Mouse (Mus musculus): ENCODE results near the gene Git1. TPM values are rescaled to one million over a fixed set of nuclear protein-coding genes. Genes with fewer than 3 reads are reported as not detected.
A peak's percentile ranks its signal among the peaks of the same experiment; 100 is the strongest.

Git1 gene
- total RNA-seq, 1 experiment from 2014 or later: 24.1 TPM

DNA sequence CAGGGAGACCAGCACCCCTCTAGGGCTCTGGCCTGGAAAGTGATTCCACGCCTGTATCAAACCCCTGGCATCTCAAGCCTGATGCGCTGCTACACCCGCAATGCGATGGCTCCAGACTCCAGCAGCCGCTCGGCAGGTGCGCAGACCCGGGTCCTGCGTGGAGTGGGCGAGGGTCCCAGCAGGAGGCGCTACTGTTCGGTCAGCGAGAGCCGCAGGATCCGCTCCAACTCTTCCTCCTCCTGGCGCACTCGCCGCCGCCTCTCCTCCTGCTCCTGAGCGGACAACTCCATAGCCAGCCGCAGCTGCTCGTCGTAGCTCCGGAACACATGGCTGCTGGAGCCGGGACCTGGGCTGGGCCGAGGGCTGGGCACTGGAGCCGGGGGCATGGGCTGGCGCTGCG lies 22.0 kb upstream of the Git1 start:
- no peak for ATAC-seq (replicated peaks in 1 of 2; ENCODE audit: insufficient read depth in 1 of 2, low FRiP score in 2 of 2, low TSS enrichment in 1 of 2, low read depth in 1 of 2, poor library complexity in 2 of 2, severe bottlenecking in 2 of 2)

DNA sequence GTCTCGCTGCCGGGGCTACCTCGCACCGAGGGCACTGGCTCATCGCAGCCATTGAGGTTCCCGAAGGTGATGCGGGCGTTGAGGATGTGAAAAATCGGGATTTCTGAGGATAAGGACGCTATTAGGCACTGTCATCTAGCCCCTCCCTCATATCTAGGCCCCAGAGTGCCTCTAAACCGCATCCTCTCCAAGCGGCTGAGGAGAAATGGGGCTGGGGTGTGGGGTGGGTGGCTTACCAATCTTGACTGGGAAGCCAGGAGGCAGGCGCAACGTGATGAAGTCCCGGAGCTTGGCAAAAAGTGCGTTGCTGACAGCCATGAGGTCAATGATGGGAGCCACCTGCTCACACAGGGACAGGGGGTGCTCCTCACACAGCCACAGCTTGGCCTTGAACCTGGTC lies 20.6 kb upstream of the Git1 start:
- no peak for ATAC-seq (replicated peaks in 1 of 2; ENCODE audit: insufficient read depth in 1 of 2, low FRiP score in 2 of 2, low TSS enrichment in 1 of 2, low read depth in 1 of 2, poor library complexity in 2 of 2, severe bottlenecking in 2 of 2)

DNA sequence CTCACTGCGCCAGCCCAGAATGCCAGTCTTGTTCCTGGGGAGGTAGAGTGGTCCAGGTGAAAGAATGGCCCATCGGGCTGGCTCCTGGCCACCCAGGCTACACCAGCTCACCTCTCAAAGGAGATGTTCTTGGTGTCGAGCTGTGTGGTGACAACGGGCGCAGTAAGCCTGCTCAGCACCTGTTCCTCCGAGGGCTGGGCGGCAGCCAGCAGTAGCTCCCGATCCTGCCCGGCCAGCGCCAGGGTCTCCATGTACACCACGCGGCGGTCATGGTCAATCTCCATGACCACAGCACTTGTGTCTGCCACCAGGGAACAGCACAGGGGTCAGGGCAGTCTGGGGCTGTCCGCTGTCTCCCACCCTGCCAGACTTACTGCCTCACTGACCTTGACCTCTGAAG lies 17.1 kb upstream of the Git1 start:
- no peak for ATAC-seq (replicated peaks in 1 of 2; ENCODE audit: insufficient read depth in 1 of 2, low FRiP score in 2 of 2, low TSS enrichment in 1 of 2, low read depth in 1 of 2, poor library complexity in 2 of 2, severe bottlenecking in 2 of 2)

- no peak for ATAC-seq (replicated peaks in 1 of 2; ENCODE audit: insufficient read depth in 1 of 2, low FRiP score in 2 of 2, low TSS enrichment in 1 of 2, low read depth in 1 of 2, poor library complexity in 2 of 2, severe bottlenecking in 2 of 2)
Measured at GRCm38 (mm10) chr11:77476895-77477294, 16.5 kb upstream of the Git1 start.

DNA sequence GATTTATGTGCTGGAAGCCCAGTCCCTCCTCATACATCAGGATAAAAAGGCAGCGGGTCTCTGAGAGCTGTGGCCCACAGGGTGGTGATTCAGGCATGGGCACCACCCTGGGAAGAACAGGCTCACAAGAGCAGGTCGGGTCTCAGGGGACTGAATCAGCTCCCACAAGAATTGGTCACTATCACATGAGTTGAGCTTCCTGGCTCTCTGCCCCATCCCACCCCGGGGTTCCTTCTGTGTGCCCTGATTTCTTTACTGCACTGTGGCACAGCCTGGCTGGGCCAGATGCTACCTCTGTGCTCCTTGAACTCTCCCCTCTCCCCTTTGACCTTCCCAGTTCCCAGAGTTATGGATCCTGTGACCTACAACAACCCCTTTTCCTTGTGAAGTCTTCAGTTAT lies 10.3 kb upstream of the Git1 start:
- ATAC-seq (replicated peaks in 1 of 2; ENCODE audit: insufficient read depth in 1 of 2, low FRiP score in 2 of 2, low TSS enrichment in 1 of 2, low read depth in 1 of 2, poor library complexity in 2 of 2, severe bottlenecking in 2 of 2): no peak

DNA sequence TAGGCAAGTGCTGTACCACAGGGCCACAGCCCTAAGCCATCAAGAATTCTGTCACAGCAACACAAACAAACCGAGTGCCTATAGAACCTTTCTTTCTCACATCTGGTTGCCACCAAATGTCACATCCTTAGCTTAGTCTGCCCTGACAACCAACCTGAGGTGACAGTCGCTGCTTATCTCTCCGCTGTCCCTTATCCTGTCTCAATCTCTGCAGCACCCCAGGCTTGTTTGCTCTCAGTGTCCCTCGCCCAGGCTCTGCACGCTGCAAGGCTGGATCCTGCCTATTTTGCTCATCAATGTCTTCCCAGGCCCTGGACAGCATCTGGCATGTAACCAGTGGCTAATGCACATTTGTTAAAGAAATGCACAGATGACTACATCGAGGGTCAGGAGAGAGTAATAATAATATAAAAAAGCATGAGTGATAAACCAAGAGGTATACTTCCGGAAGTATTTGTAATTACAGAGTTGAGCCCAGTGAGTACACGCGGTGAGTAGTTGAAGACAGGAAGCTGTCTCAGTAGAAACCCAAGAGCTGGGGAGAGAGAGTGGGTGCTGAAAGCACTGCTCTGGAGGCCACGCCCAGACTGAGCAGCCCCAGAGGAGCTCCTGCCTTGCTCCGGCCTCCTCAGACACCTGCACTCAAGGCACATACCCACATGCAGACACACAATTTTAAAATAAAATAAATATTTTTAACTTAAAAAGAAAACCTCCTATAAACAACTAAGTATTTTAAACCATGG lies 9.7 kb upstream of the Git1 start:
- 0 out of 4 replicates have a peak, but pooled peaks of 1 of the 2 experiments have one; percentile 34 for ATAC-seq (replicated peaks in 1 of 2; ENCODE audit: insufficient read depth in 1 of 2, low FRiP score in 2 of 2, low TSS enrichment in 1 of 2, low read depth in 1 of 2, poor library complexity in 2 of 2, severe bottlenecking in 2 of 2)

GRCm38 (mm10) chr11:77485229-77485628 lies 8.1 kb upstream of the Git1 start:
- no peak for ATAC-seq (replicated peaks in 1 of 2; ENCODE audit: insufficient read depth in 1 of 2, low FRiP score in 2 of 2, low TSS enrichment in 1 of 2, low read depth in 1 of 2, poor library complexity in 2 of 2, severe bottlenecking in 2 of 2)

- ATAC-seq (replicated peaks in 1 of 2; ENCODE audit: insufficient read depth in 1 of 2, low FRiP score in 2 of 2, low TSS enrichment in 1 of 2, low read depth in 1 of 2, poor library complexity in 2 of 2, severe bottlenecking in 2 of 2): no peak
Measured at GRCm38 (mm10) chr11:77486798-77487197, 6.6 kb upstream of the Git1 start.

DNA sequence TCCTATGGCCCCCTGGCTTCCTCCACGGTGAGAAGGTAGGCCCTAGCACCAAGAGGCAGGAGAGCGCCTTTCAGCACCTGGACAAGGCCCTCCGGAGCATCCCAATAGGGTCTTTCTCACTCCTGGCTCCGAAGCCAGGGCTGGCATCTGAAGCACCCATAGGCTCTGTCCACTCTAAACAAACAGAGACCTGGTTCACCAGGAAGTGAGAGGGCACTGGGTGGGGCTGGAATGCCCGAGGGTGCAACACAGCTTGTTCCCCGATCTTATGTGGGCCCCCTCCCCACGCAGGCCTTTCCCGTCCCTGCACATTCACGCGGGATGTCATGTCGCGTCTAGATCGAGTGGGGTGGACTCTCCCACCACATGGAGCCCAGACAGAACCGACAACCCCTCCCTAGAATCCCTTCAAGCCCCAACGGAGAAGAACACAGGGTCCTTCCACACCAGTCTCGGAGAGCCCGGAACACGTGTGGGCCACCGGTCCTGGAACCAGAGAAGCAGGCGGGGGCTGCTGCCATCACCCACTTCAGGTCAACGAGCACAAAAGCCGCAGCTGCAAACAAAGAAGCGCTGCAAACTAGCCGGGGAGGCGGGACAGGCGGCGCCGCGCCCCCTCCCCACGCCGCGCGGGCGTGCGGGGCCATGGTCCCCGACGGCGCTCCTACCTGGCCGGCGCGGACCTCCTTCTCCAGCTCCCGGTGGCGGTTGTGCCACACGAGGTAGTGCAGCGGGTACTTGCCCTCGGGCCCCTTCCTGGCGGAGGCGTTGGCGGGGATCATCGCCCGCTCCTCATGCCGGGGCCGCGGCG lies 4.4 kb upstream of the Git1 start:
- ATAC-seq (replicated peaks in 1 of 2; ENCODE audit: insufficient read depth in 1 of 2, low FRiP score in 2 of 2, low TSS enrichment in 1 of 2, low read depth in 1 of 2, poor library complexity in 2 of 2, severe bottlenecking in 2 of 2): no peak

DNA sequence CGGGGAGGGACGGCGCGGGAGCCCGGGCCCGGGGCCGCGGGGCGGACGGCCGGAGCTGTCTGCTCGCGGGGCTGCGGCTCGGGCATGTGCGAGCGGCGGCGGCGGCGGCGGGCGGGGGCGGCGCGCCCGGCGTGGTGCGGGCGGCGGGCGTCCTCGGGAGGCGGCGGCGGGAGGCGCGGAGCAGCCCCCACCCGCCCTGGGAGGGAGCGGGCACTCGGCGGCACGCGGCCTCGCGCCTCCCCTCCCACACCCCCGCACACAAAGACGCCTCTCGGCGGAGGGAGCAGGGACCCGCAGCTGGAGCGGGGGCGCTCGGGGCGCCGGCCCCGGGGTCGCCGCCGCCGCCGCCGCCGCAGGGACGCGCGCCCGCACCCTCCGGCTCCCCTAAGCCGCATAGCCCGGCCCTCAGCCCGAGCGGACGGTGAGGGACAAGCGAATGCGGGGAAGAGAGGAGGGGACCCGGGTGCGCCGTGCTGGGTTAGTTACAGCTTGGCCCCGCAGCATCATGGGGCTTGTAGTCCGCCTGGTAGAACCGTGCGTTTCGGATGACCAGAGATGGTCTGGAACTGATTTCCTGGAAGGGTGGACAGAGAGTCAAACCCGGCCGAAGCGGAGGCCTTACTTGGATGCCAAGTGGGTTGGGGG lies 3.6 kb upstream of the Git1 start, which contains the start of gene Ankrd13b:
TSS of gene Ankrd13b (minus strand) at position 88 of the 645 bp plus-strand sequence.
- ATAC-seq (replicated peaks in 1 of 2; ENCODE audit: insufficient read depth in 1 of 2, low FRiP score in 2 of 2, low TSS enrichment in 1 of 2, low read depth in 1 of 2, poor library complexity in 2 of 2, severe bottlenecking in 2 of 2): no peak

GRCm38 (mm10) chr11:77490451-77490850 lies 2.9 kb upstream of the Git1 start:
- no peak for ATAC-seq (replicated peaks in 1 of 2; ENCODE audit: insufficient read depth in 1 of 2, low FRiP score in 2 of 2, low TSS enrichment in 1 of 2, low read depth in 1 of 2, poor library complexity in 2 of 2, severe bottlenecking in 2 of 2)

DNA sequence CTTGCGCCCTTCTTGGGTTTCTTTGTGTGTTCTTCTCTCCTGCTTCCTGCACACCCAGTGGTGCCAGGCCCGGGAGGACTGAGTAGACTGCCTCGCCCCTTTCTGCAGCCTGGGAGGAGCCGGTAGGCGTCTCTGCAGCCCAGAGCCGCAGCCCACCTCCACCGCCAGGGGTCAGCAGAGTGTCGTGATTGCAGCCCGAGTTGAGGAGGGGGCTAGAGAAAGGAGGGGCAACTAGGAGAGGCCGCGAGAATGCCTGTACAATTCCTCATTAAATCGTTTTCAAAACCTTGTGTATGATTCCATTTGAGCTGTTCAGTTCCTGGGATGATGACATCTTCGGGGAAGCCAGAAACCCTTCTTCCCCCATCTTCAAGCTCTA lies 2.2 kb upstream of the Git1 start:
- ATAC-seq (replicated peaks in 1 of 2; ENCODE audit: insufficient read depth in 1 of 2, low FRiP score in 2 of 2, low TSS enrichment in 1 of 2, low read depth in 1 of 2, poor library complexity in 2 of 2, severe bottlenecking in 2 of 2): peak; percentile 68 to 70

DNA sequence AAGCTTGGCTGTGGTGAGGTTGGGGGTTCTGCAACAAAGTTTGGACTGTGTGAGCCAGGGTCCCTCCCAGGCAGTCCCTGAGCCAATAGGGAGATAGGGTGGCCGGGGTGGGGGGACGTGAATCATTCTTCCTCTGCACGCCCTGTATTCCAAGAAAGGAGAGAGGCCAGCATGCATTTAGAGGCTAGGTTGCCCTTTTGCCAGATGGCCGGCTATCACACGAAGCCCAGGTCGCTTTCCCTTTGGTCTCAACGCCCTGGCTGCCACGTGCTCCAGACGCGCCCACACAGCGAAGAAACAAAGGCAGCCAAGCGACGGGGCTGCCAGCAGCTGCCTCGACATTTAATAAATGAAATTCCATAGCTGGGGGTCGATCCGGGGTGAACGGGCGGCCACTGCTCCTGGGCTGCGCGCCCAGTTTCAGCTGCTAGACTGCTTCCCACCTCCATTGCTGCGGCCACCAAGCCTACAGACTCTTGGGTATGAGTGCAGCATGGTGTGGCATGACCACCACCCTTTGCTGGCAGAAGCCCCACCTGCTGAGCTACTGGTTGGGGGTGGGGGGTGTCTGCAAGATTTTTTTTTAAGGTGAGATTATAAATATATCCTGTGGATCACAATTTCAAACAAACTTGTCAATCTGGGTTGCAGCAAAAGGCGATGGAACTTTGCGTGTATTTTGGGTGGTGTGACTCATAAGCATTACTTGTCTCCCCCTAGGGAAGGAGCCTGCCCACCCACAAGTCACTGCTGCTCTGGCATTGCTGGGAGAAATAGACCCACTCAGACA lies 1.7 kb upstream of the Git1 start:
- ATAC-seq (replicated peaks in 1 of 2; ENCODE audit: insufficient read depth in 1 of 2, low FRiP score in 2 of 2, low TSS enrichment in 1 of 2, low read depth in 1 of 2, poor library complexity in 2 of 2, severe bottlenecking in 2 of 2): peak; percentile 10 to 18; a peak in 3 of 4 replicates

- ATAC-seq (replicated peaks in 1 of 2; ENCODE audit: insufficient read depth in 1 of 2, low FRiP score in 2 of 2, low TSS enrichment in 1 of 2, low read depth in 1 of 2, poor library complexity in 2 of 2, severe bottlenecking in 2 of 2): no peak
Measured at GRCm38 (mm10) chr11:77492311-77492871, 971 bp upstream of the Git1 start.

DNA sequence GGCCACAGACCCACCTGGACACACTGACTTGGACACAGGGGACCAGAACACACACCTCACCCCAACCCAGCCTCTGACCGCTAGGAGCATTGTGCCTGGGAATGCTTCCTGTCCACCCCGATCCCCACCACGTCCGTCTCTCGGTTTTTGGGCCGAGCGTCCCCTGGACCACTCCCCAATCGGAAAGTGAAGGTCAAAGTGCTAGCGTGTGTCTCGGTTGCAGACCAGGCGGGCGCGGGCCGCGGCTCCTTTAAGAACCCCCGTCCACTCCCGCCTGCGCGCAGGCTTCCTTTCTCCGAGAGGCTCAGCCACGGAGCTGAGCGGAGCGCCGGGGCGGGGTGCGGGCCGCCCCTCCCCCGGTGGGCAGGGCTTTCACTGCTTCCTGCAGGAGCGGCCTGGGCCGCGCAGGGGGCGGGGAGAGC lies 440 bp upstream of the Git1 start:
- ATAC-seq (replicated peaks in 1 of 2; ENCODE audit: insufficient read depth in 1 of 2, low FRiP score in 2 of 2, low TSS enrichment in 1 of 2, low read depth in 1 of 2, poor library complexity in 2 of 2, severe bottlenecking in 2 of 2): peak; percentile 54 to 63; a peak in 3 of 4 replicates

- no peak for ATAC-seq (replicated peaks in 1 of 2; ENCODE audit: insufficient read depth in 1 of 2, low FRiP score in 2 of 2, low TSS enrichment in 1 of 2, low read depth in 1 of 2, poor library complexity in 2 of 2, severe bottlenecking in 2 of 2)
Measured at GRCm38 (mm10) chr11:77494344-77494676, 948 bp downstream of the Git1 start.

GRCm38 (mm10) chr11:77494782-77495181 lies 1.4 kb downstream of the Git1 start:
- ATAC-seq (replicated peaks in 1 of 2; ENCODE audit: insufficient read depth in 1 of 2, low FRiP score in 2 of 2, low TSS enrichment in 1 of 2, low read depth in 1 of 2, poor library complexity in 2 of 2, severe bottlenecking in 2 of 2): no peak
